Mouse (Mus musculus) liver, postnatal 0 days (tissue): Measurements from ENCODE around the gene Ttc25.

Experiments
- CTCF ChIP-seq: sonication (generic); IDR thresholded peaks from 2 replicates; pipeline ENCODE4 v1.5.1; 2016; ENCODE audit warnings: antibody characterized with exemption, low read depth
- EP300 ChIP-seq: IDR thresholded peaks from 2 replicates; pipeline ENCODE4 v1.6.1; 2016; ENCODE audit warnings: antibody characterized with exemption, low read depth, mild to moderate bottlenecking

GRCm38 (mm10) chr11:100549466-100549865, 4.1 kb downstream of the Ttc25 start:
- TF ChIP-seq CTCF (no peak), EP300 (no peak)
